Mouse (Mus musculus) splenic B cell, adult 2 months (primary cell): ENCODE results near the gene Npy2r.

Source experiments
- DNase-seq: peaks from one replicate; pipeline ENCODE4 v3.0.0-alpha.2; 2011; ENCODE audit warnings: low read depth, low spot score
- H3K27me3 ChIP-seq: 2 replicates; pipeline ENCODE4 v1.6.1; 2012; ENCODE audit warnings: mild to moderate bottlenecking, low read length, moderate library complexity, mixed read lengths; ENCODE audit not compliant: control insufficient read depth, poor library complexity, insufficient read depth, severe bottlenecking
- H3K36me3 ChIP-seq: 2 replicates; pipeline ENCODE4 v1.6.1; 2012; ENCODE audit warnings: mild to moderate bottlenecking, low read length, moderate library complexity, mixed read lengths; ENCODE audit not compliant: control insufficient read depth, poor library complexity, insufficient read depth, severe bottlenecking

Npy2r gene

GRCm38 (mm10) chr3:82547908-82548721, at the start of gene Npy2r:
Npy2r (minus strand) TSS chr3:82548084.
- H3K36me3 ChIP-seq, result no peaks in the 10 kb centered on the region
- no peak for DNase-seq
- H3K27me3 ChIP-seq, result no peaks in the 10 kb centered on the region

GRCm38 (mm10) chr3:82557786-82558185, 9.9 kb upstream of the Npy2r start:
- DNase-seq, result no peak
- Histone ChIP-seq H3K36me3 (no peaks in the 10 kb centered on the region), H3K27me3 (no peaks in the 10 kb centered on the region)

GRCm38 (mm10) chr3:82556311-82556828, 8.5 kb upstream of the Npy2r start:
- no peaks in the 10 kb centered on the region for H3K27me3 ChIP-seq
- no peak for DNase-seq
- no peaks in the 10 kb centered on the region for H3K36me3 ChIP-seq

- no peaks in the 10 kb centered on the region for H3K36me3 ChIP-seq
- no peaks in the 10 kb centered on the region for H3K27me3 ChIP-seq
- DNase-seq, result no peak
Observed at GRCm38 (mm10) chr3:82549932-82550331, 2.0 kb upstream of the Npy2r start.

- Histone ChIP-seq H3K36me3 (no peaks in the 10 kb centered on the region), H3K27me3 (no peaks in the 10 kb centered on the region)
- DNase-seq, result no peak
Observed at GRCm38 (mm10) chr3:82548753-82549152, 869 bp upstream of the Npy2r start.

GRCm38 (mm10) chr3:82541449-82541848, 6.4 kb downstream of the Npy2r start:
- H3K27me3 ChIP-seq, result no peaks in the 10 kb centered on the region
- H3K36me3 ChIP-seq, result no peaks in the 10 kb centered on the region
- no peak for DNase-seq

GRCm38 (mm10) chr3:82539951-82540350, 7.9 kb downstream of the Npy2r start:
- H3K27me3 ChIP-seq, result no peaks in the 10 kb centered on the region
- H3K36me3 ChIP-seq, result no peaks in the 10 kb centered on the region
- no peak for DNase-seq

GRCm38 (mm10) chr3:82524792-82525191, 23.1 kb downstream of the Npy2r start:
- Histone ChIP-seq H3K27me3 (no peaks in the 10 kb centered on the region), H3K36me3 (no peaks in the 10 kb centered on the region)
- DNase-seq, result no peak

- H3K27me3 ChIP-seq, result no peaks in the 10 kb centered on the region
- DNase-seq, result no peak
- no peaks in the 10 kb centered on the region for H3K36me3 ChIP-seq
Observed at GRCm38 (mm10) chr3:82498006-82498405, 49.9 kb downstream of the Npy2r start.
